Mouse (Mus musculus): ENCODE measurements around the gene Tstd3. TPM values are rescaled to one million over a fixed set of nuclear protein-coding genes. Genes with fewer than 3 reads are reported as not detected.

Tstd3 gene
- polyA plus RNA-seq (2012; ENCODE audit: low replicate concordance): 1.8 and 3.6 TPM in 2 replicates

DNA sequence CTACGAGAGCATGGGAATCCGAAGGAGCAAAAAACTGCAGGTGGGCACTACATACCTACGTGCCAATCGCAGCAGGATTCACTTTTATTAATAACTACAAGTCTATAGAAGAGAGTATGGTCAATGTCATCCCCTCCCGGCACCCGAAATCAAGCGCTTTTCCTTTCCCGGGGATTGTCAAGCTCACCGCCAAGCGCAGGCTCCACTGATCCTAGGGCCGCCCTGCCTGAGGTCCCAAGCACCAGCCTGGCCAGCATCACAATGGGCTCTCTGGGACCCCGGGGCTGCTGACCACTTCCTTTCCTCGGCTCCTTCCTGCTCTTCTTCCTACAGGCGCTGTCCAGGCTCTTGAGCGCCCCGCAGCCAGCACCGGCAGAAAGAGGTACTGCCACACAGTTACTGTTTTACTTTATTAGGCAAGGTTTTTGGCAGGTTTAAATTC, at the start of gene Tstd3, which contains the start of gene Usp45:
Gene Tstd3 (minus strand): TSS at position 350 of the 442 bp plus-strand sequence.
Gene Usp45 (plus strand): TSS at position 294 of the 442 bp plus-strand sequence.

GRCm38 (mm10) chr4:21727615-21728165, 39.3 kb downstream of the Tstd3 start, which contains the start of gene Ccnc:
Ccnc (plus strand) TSS chr4:21727701.

Other genes starting within 250 kb of the Tstd3 start
- gene Prdm13, start 81.2 kb downstream of the Tstd3 start, polyA plus RNA-seq (2012; ENCODE audit: low replicate concordance): not detected in 2 replicates
- gene Ccnc, start 39.5 kb downstream of the Tstd3 start, polyA plus RNA-seq (2012; ENCODE audit: low replicate concordance): 0.39 and 2.5 TPM in 2 replicates
- gene Usp45, start 56 bp downstream of the Tstd3 start, polyA plus RNA-seq (2012; ENCODE audit: low replicate concordance): 3.7 and 4.3 TPM in 2 replicates
- 14.0 and 146 TPM in 2 replicates for gene Pnisr, start 80.4 kb upstream of the Tstd3 start, polyA plus RNA-seq (2012; ENCODE audit: low replicate concordance)
- gene Coq3, start 112.5 kb upstream of the Tstd3 start, polyA plus RNA-seq (2012; ENCODE audit: low replicate concordance): 1.4 and 3.0 TPM in 2 replicates
- not detected in 2 replicates for gene Faxc, start 164.1 kb upstream of the Tstd3 start, polyA plus RNA-seq (2012; ENCODE audit: low replicate concordance)

Data from hematopoietic multipotent progenitor cell, adult 10-12 weeks (in vitro differentiated cells).